Mouse (Mus musculus) gastrocnemius, adult 2 months (tissue): ENCODE data around the gene Manba. TPM values are rescaled to one million over a fixed set of nuclear protein-coding genes. Genes with fewer than 3 reads are reported as not detected.

Experiments used
- DNase-seq: peaks from one replicate; pipeline ENCODE4 v3.0.0; 2022
- H3K27ac ChIP-seq: fragments of 200-600 bp; 2 replicates; pipeline ENCODE4 v1.8.1; 2022; ENCODE audit warnings: mild to moderate bottlenecking
- H3K4me3 ChIP-seq: fragments of 200-600 bp; 2 replicates; pipeline ENCODE4 v1.8.1; 2022; ENCODE audit warnings: mild to moderate bottlenecking, moderate library complexity
- CTCF ChIP-seq: fragments of 200-600 bp; IDR thresholded peaks from 2 replicates; pipeline ENCODE4 v1.8.1; 2022; ENCODE audit warnings: antibody characterized with exemption, mild to moderate bottlenecking, moderate library complexity
- intact Hi-C: fragments of 180-260 bp; cut with DNase I; formaldehyde crosslinking; loops from one replicate; pipeline ENCODE4 v1.15.1; 2025
- total RNA-seq, 2 experiments: library from RNA; stranded (reverse); gene quantifications; 2 replicates each; pipeline ENCODE4 v1.2.3; 2021

The Manba gene
- total RNA-seq, 2 experiments from 2014 or later = 2.3 to 5.6 TPM

DNA sequence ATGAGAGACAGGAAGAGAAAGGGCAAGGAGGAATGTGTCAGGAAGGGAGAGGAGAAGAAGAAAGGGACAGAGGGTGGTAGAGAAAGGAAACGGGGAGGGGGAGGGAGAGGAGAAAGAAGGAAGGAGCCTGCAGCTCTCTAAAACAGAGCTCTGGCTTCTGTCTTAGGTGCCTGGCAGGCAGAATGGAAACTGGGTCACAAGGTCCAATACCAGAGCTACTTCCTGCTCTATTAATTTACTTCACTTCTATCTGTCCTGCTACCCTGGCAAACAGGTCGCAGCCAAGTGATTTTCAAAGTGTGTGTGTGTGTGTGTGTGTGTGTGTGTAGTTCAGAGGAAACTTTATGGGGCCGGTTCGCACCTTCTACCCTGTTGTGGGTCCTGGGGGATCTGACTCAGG lies 93.8 kb downstream of the Manba start:
- peak overlapping the region; percentile 70 for H3K27ac ChIP-seq
- DNase-seq = peak; percentile 63
- TF ChIP-seq CTCF = no peak
- intact Hi-C loops = no loop called here
- H3K4me3 ChIP-seq = no peak overlapping the region

- Histone ChIP-seq H3K27ac (peak overlapping the region; percentile 70), H3K4me3 (no peak overlapping the region)
- DNase-seq = peak; percentile 36
- TF ChIP-seq CTCF = no peak
- intact Hi-C loops = loop anchor here (2.0 to 5.0 kb wide), 2 partner anchors 178 to 298 kb away; partner anchors contain the start of gene Bdh2
These were observed 95.2 kb downstream of the Manba start for GRCm38 (mm10) chr3:135580439-135581275.

DNA sequence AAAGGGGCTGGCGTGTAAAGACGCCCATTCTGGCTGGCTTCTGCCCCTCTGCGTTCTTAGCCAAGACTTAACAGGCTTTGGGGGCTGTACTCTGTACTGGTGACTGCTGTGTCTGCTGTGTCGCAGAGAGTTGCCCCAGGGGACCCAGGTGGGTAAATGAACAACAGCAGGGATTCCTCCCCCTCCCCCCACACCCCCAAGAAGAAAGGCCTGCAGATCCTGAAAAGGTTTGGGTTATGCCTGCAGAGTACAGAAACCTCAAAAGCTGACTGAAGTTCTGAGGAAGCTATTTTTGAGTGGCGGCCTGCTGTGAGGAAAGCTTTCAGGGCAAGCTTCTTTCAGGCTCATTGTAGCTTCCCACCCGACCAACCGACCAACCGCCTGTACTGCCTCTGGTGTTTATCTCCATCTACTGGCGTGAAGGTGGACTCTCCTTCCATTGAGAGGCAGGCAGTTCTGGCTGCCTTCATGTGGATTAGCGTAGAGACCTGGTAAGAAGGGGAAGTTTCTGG lies 96.3 kb downstream of the Manba start:
- H3K27ac ChIP-seq = peak overlapping the region; percentile 48
- intact Hi-C loops = loop anchor here (2.0 to 5.0 kb wide), 2 partner anchors 179 to 299 kb away; partner anchors contain the start of gene Bdh2
- H3K4me3 ChIP-seq = no peak overlapping the region; the same call in 1 of the 2 replicates
- DNase-seq = peak; percentile 41
- peak; percentile 65 for TF ChIP-seq CTCF

DNA sequence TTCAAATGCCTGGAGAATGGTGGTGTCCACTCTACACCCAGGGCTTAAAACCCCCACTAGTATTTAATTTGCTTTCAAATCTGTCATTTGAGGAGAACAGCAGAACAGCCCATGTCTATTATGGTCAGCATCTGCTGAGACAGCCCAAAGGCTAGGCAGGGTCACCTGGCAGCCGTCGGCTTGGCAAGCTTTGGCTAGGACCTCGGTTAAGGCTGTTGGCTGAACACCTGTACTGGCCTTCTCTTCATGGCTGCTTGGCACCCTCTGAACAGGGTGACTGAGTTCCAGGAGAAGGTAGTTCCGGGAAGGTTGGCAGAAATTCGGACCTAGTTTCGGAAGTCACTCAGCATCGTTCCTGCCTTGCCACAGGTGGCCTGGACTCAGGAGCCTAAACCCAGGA lies 96.8 kb downstream of the Manba start:
- DNase-seq = peak; percentile 53
- intact Hi-C loops = loop anchor here (5.0 kb wide), 1 partner anchor 300 kb away; the partner anchor contains the start of gene Bdh2
- Histone ChIP-seq H3K4me3 (no peak overlapping the region), H3K27ac (peak overlapping the region; percentile 48; the same call in 1 of the 2 replicates)
- TF ChIP-seq CTCF = no peak

- Histone ChIP-seq H3K27ac (peak overlapping the region; percentile 46), H3K4me3 (no peak overlapping the region)
- intact Hi-C loops = no loop called here
- peak; percentile 24 for DNase-seq
- TF ChIP-seq CTCF = no peak
These were observed 100.1 kb downstream of the Manba start for GRCm38 (mm10) chr3:135585482-135585881.

DNA sequence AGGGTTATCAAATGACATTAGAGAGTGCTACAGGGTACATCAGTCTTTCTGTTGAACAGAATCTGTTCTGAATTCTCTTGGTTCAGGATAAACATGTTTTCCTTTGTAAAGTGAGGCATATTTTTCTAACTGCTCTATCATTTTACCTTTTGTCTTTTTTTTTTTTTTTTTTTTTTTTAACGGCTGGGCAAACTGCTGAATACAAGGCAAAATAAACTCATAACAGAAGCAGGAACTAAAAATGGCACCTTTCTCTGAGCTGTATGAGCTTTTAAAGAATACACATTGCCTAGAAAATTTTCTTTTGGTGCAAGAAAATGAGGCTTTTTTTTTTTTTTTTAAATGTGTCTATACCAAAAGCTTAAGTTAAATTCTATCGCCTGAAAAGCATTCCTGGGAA lies 100.6 kb downstream of the Manba start:
- no peak for TF ChIP-seq CTCF
- H3K27ac ChIP-seq = peak overlapping the region; percentile 59
- H3K4me3 ChIP-seq = no peak overlapping the region
- intact Hi-C loops = no loop called here
- no peak for DNase-seq

DNA sequence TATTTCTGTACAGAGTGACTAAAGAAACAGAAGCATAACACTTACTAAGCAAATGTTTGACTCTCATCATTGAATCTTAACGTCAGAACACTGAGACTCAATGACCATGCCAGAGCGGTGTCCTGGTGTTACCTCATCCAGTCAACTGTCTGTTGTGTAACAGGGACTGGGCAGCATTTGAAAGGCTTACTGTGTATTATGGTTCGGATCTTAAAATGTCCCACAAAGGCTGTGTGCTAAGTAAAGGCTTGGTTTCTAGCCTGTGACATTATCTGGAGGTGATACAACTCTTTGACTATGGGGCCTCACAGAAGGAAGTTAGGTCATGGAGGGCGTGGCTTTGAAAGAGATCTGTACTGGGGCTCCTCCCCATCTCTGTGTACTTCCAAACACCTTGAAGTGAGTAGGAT lies 101.1 kb downstream of the Manba start:
- H3K4me3 ChIP-seq = no peak overlapping the region
- intact Hi-C loops = no loop called here
- peak; percentile 36 for DNase-seq
- peak overlapping the region; percentile 59 for H3K27ac ChIP-seq
- TF ChIP-seq CTCF = no peak

GRCm38 (mm10) chr3:135590471-135590870 lies 105.1 kb downstream of the Manba start:
- intact Hi-C loops = no loop called here
- Histone ChIP-seq H3K4me3 (no peak overlapping the region), H3K27ac (no peak overlapping the region)
- TF ChIP-seq CTCF = no peak
- DNase-seq = no peak

DNA sequence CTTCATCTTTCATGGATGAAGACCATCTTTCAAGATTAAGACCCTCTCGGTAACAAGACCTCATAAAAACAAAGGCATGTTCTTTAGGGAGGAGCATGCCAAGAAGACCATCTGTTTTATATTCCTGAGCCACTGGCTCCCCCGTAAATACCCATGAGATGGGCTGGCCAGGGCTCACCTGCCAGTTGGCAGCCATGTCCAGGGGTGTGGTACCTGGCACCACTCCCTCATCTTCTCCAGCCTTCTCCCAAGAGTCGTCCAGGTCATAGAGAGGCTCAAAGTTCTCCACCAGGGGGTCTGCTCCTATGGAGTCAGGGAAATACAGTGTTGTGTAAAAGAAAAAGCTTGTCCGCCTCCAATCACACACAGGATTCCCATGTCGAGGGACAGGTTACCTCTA lies 106.0 kb downstream of the Manba start:
- peak; percentile 51 for DNase-seq
- no peak overlapping the region for H3K4me3 ChIP-seq
- no peak for TF ChIP-seq CTCF
- H3K27ac ChIP-seq = no peak overlapping the region; the same call in 1 of the 2 replicates
- intact Hi-C loops = no loop called here

- no peak for DNase-seq
- intact Hi-C loops = no loop called here
- no peak for TF ChIP-seq CTCF
- H3K4me3 ChIP-seq = no peak overlapping the region
- H3K27ac ChIP-seq = peak overlapping the region; percentile 8; the same call in 1 of the 2 replicates
These were observed 106.6 kb downstream of the Manba start for GRCm38 (mm10) chr3:135592011-135592410.

- TF ChIP-seq CTCF = no peak
- no peak overlapping the region for H3K27ac ChIP-seq
- no peak overlapping the region for H3K4me3 ChIP-seq
- no peak for DNase-seq
- intact Hi-C loops = no loop called here
These were observed 109.0 kb downstream of the Manba start for GRCm38 (mm10) chr3:135594238-135594917.

- TF ChIP-seq CTCF = no peak
- intact Hi-C loops = no loop called here
- DNase-seq = no peak
- Histone ChIP-seq H3K4me3 (no peak overlapping the region), H3K27ac (peak overlapping the region; percentile 63)
These were observed 111.6 kb downstream of the Manba start for GRCm38 (mm10) chr3:135597014-135597413.

GRCm38 (mm10) chr3:135598355-135598754 lies 112.9 kb downstream of the Manba start:
- DNase-seq = no peak
- intact Hi-C loops = no loop called here
- Histone ChIP-seq H3K27ac (no peak overlapping the region), H3K4me3 (no peak overlapping the region)
- no peak for TF ChIP-seq CTCF
